Mouse (Mus musculus): ENCODE results near the gene C8a.

Gene C8a

GRCm38 (mm10) chr4:104770331-104770730 is 105.9 kb downstream of the C8a start:
- no peak for DNase-seq (ENCODE audit: extremely low read depth, low read depth)

DNA sequence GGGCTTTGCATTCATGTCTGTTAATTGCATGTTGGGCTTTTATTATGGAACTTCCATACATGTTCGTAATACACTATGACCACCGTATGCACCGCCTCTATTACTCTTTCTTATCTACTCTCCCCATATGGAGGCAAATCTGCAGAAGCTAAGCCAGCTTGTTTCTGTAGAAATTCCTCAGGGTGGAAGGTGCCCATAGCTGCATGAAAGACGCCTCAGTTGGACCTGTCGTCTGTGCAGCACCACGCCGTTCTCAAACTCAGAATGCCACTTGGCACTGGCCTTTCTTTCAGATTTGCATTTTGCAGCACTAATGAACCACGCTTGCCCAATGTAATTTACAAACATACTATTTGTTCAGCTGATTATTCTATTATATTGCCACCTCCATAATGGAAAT is 106.6 kb downstream of the C8a start:
- no peak for DNase-seq (ENCODE audit: extremely low read depth, low read depth)

DNA sequence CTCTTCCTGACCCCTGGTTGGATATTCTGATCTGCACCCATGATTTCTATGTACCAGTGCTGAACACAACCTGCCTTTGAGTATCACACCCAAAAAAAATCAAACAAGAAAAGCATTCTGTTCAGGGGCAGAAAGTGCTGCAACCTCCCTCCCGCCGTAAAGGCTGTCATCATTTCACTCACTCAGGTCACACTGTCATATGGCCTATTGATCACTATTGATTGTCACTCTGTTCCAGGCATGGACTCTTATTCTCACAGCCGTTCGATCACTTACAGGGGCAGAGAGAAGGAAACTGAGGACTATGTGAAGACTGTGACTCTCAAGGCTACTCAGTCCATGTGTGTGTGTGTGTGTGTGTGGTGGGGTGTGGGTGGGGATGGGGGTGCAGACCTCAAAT is 108.0 kb downstream of the C8a start:
- no peak for DNase-seq (ENCODE audit: extremely low read depth, low read depth)

- no peak for DNase-seq (ENCODE audit: extremely low read depth, low read depth)
Observed at GRCm38 (mm10) chr4:104766065-104766464, 110.1 kb downstream of the C8a start, which contains the start of gene C8b. TSS of gene C8b (plus strand) at chr4:104766317.
